Mouse (Mus musculus) CH12F3 (cell line): ENCODE data around the gene A330070K13Rik.

Source experiments
- in situ Hi-C: fragments of 300-500 bp; cut with MboI; formaldehyde crosslinking; loops from 2 replicates; pipeline ENCODE4 v1.14.3; 2020; ENCODE audit warnings: low sequenced_read_pairs

A330070K13Rik gene

GRCm38 (mm10) chr5:130330801-130331200 is 53.6 kb downstream of the A330070K13Rik start:
- in situ Hi-C loops, result no loop called here

- in situ Hi-C loops, result no loop called here
Measured at GRCm38 (mm10) chr5:130329889-130330288, 54.5 kb downstream of the A330070K13Rik start.
